Mouse (Mus musculus): ENCODE measurements around the gene Ndufa8. TPM values are rescaled to one million over a fixed set of nuclear protein-coding genes. Genes with fewer than 3 reads are reported as not detected.

Gene Ndufa8
- polyA plus RNA-seq (2015; fragmentation: Nextera tagmentation; extraction: Ambion mirVana): 198 and 213 TPM in 2 replicates

DNA sequence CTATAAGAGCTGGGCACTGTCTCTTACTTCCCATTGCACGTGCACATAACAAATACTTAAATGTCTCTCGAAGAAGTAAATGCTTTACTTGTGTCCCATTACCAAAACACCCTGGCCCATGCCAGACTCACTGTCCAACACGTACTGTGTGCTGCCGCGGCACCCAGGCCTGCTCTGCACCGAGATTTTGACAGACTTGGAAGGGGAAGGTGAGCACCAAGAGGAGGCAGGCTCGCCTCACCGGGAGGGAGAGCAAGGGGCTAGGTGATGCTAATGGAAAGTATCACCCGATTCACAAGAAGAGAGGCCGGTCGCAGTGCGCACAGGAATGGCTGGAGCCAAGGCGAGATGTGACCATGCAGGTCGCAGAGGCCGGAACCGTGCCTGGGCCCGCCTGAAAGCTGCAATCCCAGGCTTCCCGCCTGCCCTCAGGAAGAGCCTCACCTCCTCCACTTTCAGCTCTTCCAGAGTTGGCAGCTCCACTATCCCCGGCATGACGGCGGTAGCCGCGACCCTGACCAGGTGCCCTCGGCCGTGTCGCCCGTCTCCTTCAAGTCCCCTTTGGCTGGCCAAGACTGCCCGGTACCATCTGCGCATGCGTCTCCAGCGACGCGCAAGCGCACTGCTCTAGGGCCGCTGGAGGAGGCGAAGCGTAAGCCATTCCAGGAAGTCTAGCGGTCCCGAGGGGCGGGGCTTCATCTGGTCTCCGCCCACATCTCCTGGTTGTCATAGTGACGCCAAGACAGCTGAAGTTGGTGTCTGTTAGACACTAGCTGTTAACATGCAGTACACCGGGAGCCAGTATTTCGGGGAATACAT, at the start of gene Ndufa8, which contains the start of gene Morn5:
Gene Ndufa8 (minus strand): TSS at position 659 of the 819 bp plus-strand sequence.
Gene Morn5 (plus strand): TSS at position 711 of the 819 bp plus-strand sequence.

Other genes starting within 250 kb of the Ndufa8 start
- 0.59 and 1.2 TPM in 2 replicates for gene Ttll11, start 69.5 kb downstream of the Ndufa8 start, polyA plus RNA-seq (2015; fragmentation: Nextera tagmentation; extraction: Ambion mirVana)
- not detected in 2 replicates for gene Morn5, start 52 bp upstream of the Ndufa8 start, polyA plus RNA-seq (2015; fragmentation: Nextera tagmentation; extraction: Ambion mirVana)
- gene Lhx6, start 56.0 kb upstream of the Ndufa8 start, polyA plus RNA-seq (2015; fragmentation: Nextera tagmentation; extraction: Ambion mirVana): 0.55 and 0.69 TPM in 2 replicates
- 25.3 and 25.5 TPM in 2 replicates for gene Mrrf, start 87.0 kb upstream of the Ndufa8 start, polyA plus RNA-seq (2015; fragmentation: Nextera tagmentation; extraction: Ambion mirVana)
- gene Rbm18, start 87.4 kb upstream of the Ndufa8 start, polyA plus RNA-seq (2015; fragmentation: Nextera tagmentation; extraction: Ambion mirVana): 54.2 and 57.7 TPM in 2 replicates
- gene Ptgs1, start 181.0 kb upstream of the Ndufa8 start, polyA plus RNA-seq (2015; fragmentation: Nextera tagmentation; extraction: Ambion mirVana): 41.6 and 48.9 TPM in 2 replicates

Data from urinary bladder, postnatal 0 days (tissue).